Mouse (Mus musculus): ENCODE measurements around the gene Pfdn5.

DNA sequence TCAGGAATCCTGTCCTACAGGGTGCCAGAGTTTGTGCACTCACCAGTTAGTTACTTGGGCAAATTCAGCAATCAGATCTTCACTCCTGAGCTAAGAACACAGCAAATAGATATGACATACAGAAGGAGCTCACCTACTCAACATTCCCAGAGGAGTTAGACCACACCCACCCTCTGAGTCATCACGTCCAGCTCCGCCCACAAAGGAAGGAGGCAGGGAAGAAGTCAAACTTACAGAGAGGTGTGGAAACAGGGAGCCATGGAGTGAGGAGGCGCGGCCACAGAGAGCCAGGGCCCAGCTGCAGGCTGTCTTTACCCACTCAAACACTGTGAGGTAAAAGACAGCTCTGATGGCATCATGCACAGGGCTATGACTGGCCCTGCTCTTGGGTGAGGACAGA lies 20.5 kb downstream of the Pfdn5 start:
- no peak for TF ChIP-seq CTCF (IDR thresholded peaks at IDR 0.05; ENCODE audit: low read depth, low read length)
- no peak for TF ChIP-seq POLR2A (IDR thresholded peaks at IDR 0.05; ENCODE audit: insufficient read depth, low read length)
- no peak for TF ChIP-seq EP300 (IDR thresholded peaks at IDR 0.05; ENCODE audit: insufficient read depth, low read depth, low read length)

All from ES-Bruce4 (cell line).